Mouse (Mus musculus) cortical plate, adult 2 months (tissue): ENCODE data around the gene Zfp382. TPM values are rescaled to one million over a fixed set of nuclear protein-coding genes. Genes with fewer than 3 reads are reported as not detected.

ENCODE experiments used
- H3K27ac ChIP-seq: fragments of 200-500 bp; 2 replicates; pipeline ENCODE4 v1.5.1; 2012; ENCODE audit warnings: low read length, control low read depth, inconsistent platforms; ENCODE audit not compliant: insufficient read depth
- H3K4me1 ChIP-seq: fragments of 200-500 bp; 2 replicates; pipeline ENCODE4 v1.6.1; 2011; ENCODE audit warnings: low read length; ENCODE audit not compliant: control insufficient read depth, insufficient read depth
- H3K4me3 ChIP-seq: fragments of 200-500 bp; 2 replicates; pipeline ENCODE4 v1.5.1; 2011; ENCODE audit warnings: mild to moderate bottlenecking, low read length, control low read depth; ENCODE audit not compliant: insufficient read depth
- CTCF ChIP-seq: fragments of 200-500 bp; IDR thresholded peaks from 2 replicates; pipeline ENCODE4 v1.5.1; 2011; ENCODE audit warnings: mild to moderate bottlenecking, control low read depth, low read length; ENCODE audit not compliant: insufficient read depth; ENCODE audit errors: extremely low read depth
- POLR2A ChIP-seq: fragments of 200-500 bp; IDR thresholded peaks from 2 replicates; pipeline ENCODE4 v1.6.1; 2011; ENCODE audit warnings: mild to moderate bottlenecking, low read length, control low read depth; ENCODE audit not compliant: insufficient read depth; ENCODE audit errors: extremely low read depth
- polyA plus RNA-seq: library from polyadenylated mRNA; depleted of rRNA; stranded (reverse); fragments of >200 nt; gene quantifications from 2 replicates; pipeline ENCODE4 v1.2.3, GENCODE M21; 2012

The Zfp382 gene
- polyA plus RNA-seq, 1 experiment: 10.4 TPM

DNA sequence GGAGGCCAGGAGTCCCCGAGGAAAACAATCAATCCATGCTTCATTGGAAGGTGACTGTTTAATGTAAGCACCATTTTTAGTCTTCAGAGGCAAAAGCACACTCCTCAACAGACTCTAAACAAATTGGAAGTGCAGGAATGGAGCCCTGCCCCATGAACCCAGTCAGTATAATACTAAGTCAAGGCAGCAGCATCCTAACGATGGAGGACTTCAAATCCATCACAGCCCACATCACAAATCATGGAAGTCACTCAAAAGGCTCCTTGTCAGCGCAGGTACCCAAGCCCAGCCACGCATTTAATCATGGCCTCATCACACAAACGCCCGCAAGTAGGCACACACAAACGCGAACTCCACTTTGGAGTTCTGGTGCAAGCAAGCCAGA is 21.4 kb downstream of the Zfp382 start:
- no peak for TF ChIP-seq POLR2A
- no peak for TF ChIP-seq CTCF
- no peaks in the 10 kb centered on the region; the same call in 1 of the 2 replicates for H3K4me1 ChIP-seq
- peak overlapping the region; percentile 7 for H3K4me3 ChIP-seq
- no peak overlapping the region for H3K27ac ChIP-seq

DNA sequence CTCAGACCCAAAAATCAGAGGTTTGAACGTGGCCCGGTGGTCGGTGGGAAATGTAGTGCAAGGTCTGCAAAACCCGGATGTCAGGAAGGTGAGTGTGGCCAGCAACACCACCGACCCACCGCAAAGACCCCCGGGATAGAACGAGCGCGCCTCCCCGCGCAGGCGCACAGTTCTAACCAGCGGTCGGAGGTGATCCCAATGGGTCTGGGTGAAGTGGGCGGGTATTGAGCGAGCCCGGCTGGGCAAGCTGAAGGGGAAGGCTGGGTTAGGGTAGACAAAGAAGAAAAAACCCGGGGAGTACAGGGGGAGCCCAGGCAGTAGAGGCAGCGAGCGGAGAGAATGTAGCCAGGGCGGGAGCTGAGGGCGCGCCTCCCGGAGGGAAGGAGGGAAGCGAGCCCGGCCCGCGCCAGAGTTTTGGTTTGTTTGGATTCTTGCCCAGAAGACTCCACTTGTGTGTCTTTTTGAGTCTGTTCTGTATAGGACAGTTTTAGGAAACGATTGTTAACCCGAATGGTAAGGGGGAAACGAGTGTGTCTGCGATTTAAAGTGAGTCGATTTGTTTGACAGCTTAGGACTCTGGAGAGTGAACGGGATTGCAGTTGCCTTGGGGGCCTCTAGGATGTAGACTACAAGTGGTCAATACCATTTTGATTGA is 21.9 kb downstream of the Zfp382 start:
- TF ChIP-seq CTCF: no peak
- TF ChIP-seq POLR2A: no peak
- Histone ChIP-seq H3K4me3 (peak overlapping the region; percentile 7), H3K4me1 (no peaks in the 10 kb centered on the region; the same call in 1 of the 2 replicates), H3K27ac (no peak overlapping the region)

DNA sequence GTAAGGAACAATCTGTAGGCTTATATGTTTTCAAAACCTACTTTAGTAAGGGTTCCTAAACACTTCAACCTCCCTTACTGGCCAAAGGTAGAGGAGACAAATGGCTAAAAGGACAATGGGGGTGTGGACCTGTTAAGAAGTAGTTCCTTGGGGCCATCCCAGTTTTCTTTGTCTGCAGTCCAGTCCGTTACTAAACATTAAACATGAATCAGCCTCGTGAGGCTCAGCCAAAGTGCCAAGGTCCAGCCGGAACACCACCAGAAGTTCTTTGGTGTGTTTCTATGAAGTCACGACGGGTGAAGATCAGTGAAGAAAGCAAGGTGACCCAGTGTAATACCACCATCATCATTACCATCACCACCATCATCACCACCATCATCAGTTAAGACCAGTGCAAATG is 25.3 kb downstream of the Zfp382 start:
- no peak overlapping the region for H3K27ac ChIP-seq
- TF ChIP-seq POLR2A: no peak
- TF ChIP-seq CTCF: no peak
- H3K4me3 ChIP-seq: no peak overlapping the region
- H3K4me1 ChIP-seq: no peaks in the 10 kb centered on the region; the same call in 1 of the 2 replicates

DNA sequence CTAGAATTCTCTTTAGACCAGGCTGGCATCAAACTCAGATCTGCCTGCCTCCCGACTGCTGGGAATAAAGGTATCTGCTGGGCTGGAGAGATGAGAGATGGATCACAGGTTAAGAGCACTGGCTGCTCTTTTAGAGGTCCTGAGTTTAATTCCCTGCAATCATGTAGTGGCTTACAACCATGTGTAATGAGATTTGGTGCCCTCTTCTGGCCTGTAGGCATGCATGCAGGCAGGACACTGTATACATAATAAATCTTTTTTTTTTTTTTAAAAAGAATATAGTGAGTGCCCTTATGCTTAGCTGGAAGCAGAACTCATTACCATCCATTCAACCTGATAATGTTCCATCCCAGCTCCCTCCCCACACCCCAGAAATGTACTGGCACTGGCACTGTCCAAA is 32.3 kb downstream of the Zfp382 start:
- TF ChIP-seq POLR2A: no peak
- no peak for TF ChIP-seq CTCF
- Histone ChIP-seq H3K4me1 (no peaks in the 10 kb centered on the region), H3K27ac (no peak overlapping the region), H3K4me3 (no peak overlapping the region)

DNA sequence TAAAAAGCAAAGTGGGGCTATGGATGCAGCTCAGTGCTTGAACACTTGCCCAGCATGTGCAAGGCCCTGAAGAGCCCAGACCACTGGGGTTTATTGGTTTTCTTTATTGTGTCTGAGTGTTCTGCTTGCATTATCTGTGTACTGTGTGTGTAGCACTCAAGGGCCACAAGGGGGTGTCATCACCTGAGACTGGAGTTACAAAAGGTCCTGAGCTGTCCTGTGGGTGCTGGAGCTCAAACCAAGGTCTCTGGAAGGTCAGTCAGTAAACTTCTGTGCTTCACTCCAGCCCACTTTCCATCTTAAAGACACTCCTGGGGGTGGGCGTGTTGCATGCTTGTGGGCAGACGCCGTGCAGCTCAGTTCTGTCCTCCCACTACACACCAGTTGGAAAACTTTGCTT is 33.8 kb downstream of the Zfp382 start:
- TF ChIP-seq CTCF: no peak
- no peak for TF ChIP-seq POLR2A
- H3K4me3 ChIP-seq: no peak overlapping the region

DNA sequence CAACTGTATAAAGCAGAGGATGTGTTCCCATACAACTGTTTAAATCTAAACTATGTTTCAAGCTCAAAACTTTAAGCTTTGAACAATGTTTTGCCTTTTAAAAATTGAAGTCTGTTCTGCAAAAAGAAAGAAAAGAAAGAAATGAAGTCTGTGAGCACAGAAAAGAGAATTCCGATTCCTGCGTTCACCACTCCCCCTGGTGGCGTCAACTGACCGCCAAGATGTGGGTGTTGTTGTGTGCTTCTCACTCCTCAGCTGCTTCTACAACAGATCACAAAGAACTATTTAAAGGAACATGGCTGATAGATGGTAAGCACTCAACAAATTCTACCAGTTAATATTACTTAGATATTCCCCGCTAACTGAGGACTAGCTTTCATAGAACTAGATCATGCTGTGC is 41.4 kb downstream of the Zfp382 start:
- TF ChIP-seq POLR2A: no peak
- TF ChIP-seq CTCF: peak; percentile 36
- H3K27ac ChIP-seq: no peak overlapping the region
- no peaks in the 10 kb centered on the region for H3K4me1 ChIP-seq
- H3K4me3 ChIP-seq: no peak overlapping the region

More for the DNA sequence above, 33.8 kb downstream of the Zfp382 start:
- H3K27ac ChIP-seq: no peak overlapping the region
- no peaks in the 10 kb centered on the region for H3K4me1 ChIP-seq

DNA sequence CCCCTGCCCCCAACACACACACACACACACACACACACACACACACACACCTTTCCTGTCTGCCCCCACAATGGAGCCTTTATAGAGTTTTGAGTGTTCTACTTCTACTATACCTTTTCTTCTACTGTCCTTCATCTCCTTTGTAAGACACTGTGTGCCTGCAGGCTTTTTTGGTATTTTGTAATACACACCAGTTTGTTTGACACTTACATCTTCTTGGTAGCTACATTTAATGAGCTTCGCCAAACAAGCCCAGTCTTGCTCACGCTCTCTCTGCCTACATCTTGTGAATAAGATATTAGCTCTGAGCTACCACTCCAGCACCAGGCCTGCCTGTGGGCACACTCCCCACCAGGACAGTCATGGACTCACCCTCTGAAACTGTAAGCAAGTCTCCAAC is 43.0 kb downstream of the Zfp382 start:
- Histone ChIP-seq H3K4me1 (no peaks in the 10 kb centered on the region), H3K4me3 (no peak overlapping the region), H3K27ac (no peak overlapping the region)
- TF ChIP-seq POLR2A (no peak), CTCF (no peak)

DNA sequence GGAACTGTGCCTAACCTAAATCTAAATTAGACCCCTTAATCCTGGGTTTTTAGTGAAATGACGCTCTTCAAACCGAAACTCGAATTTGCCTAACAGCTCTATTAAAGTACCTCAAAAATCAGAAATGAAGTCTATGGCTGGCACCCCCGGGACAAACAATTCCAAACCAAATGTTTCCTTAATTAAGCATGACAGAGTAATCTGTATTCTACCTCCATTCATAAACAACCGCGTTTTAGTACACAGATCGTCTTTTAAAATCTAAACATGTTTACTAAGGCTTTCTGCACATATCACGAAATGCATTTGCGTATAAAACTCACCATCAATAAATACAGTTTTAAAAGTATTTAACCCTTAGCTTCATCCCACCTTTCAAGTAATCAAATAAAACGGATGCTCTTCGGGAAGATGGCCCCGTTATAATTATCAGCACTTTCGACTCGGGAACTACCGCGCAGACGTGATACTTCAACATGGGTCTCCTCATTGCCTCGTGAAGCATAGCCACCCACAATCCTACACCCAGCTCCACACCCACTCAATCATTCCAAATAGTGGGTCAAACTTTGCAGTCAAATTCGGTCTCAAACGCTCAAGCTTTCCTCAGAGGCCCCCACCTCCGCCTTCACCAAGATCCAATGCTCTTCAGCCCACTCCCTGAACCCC is 47.3 kb downstream of the Zfp382 start:
- TF ChIP-seq CTCF (no peak), POLR2A (no peak)
- Histone ChIP-seq H3K27ac (peak overlapping the region; percentile 27; the same call in 1 of the 2 replicates), H3K4me3 (peak overlapping the region; percentile 63), H3K4me1 (peaks cover 3% of the 10 kb centered on the region; the same call in 1 of the 2 replicates)

DNA sequence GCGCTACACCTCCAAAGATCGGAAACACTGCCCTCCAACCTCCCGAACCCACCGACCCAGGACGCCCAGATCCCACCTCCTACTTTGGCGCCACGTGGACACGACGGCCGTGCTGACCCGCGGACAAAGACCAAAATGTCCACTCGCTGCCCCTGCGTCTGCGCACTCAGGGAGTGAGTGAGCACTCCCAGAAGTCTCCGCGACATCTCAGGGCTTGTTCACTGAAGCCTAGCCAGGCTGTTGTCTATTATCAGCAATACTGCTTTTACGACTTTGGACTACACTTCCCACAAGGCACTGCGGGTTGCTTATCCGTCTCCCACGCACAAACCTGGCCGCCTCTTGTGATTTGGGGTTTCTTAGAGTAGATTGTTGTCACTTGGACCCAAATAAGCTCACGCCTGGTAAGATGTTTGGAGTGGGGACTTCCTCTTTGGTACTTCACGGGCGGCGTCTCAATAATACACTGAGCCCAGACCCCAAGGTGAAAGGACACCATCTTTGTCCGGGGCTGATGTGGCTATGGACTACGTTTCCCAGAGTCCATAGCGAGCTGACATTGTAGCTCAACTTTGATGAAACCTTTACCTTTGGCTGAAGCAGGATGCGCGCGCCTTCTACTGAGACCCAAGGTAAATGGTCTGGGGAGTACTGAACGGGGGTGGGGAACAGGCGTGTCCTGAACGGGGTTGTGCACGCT is 48.0 kb downstream of the Zfp382 start, which contains the start of gene Zfp146:
Zfp146 (minus strand) TSS at position 168 of the 700 bp plus-strand sequence.
- Histone ChIP-seq H3K27ac (peak within 1 kb of the TSS; percentile 85), H3K4me3 (peak within 1 kb of the TSS; percentile 63), H3K4me1 (peaks cover 3% of the 10 kb centered on the region; the same call in 1 of the 2 replicates)
- TF ChIP-seq CTCF: no peak
- TF ChIP-seq POLR2A: peak; percentile 68
